Mouse (Mus musculus): Measurements from ENCODE around the gene Tulp4. TPM values are rescaled to one million over a fixed set of nuclear protein-coding genes. Genes with fewer than 3 reads are reported as not detected.
A peak's percentile ranks its signal among the peaks of the same experiment; 100 is the strongest.
"Not testable (repeated sequence)": the region's sequence is repeated elsewhere in the genome, so short reads cannot be mapped to it uniquely, and the experiment has no call there.

Gene Tulp4
- total RNA-seq, 2 experiments from 2014 or later, result 135 to 136 TPM

- intact Hi-C loops (cut with DNase I), result not testable (repeated sequence)
- peak; percentile 48 to 51 for DNase-seq
Observed at GRCm38 (mm10) chr17:6269876-6270831, 163.9 kb downstream of the Tulp4 start.

DNA sequence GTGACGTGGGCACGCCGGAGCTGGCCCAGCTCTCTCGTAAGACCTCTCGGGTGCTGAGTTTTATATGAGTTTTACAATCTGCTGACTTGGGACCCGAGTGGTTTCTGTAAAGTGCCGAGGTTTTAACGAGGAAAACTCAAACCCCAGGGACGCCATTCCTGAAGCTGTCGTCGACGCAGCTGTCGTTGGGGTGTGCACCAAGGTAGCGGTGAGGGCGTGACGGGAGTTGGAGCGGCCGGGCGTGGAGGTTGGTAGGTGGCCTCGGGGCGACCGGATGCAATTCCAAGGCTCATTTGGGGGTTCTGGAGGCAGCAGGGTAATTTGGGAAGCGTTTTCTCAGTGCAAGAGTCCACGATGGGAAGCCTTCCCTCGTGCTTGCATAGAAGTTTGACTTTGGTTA lies 164.6 kb downstream of the Tulp4 start:
- DNase-seq, result peak in 1 of 2 experiments; percentile 26

DNA sequence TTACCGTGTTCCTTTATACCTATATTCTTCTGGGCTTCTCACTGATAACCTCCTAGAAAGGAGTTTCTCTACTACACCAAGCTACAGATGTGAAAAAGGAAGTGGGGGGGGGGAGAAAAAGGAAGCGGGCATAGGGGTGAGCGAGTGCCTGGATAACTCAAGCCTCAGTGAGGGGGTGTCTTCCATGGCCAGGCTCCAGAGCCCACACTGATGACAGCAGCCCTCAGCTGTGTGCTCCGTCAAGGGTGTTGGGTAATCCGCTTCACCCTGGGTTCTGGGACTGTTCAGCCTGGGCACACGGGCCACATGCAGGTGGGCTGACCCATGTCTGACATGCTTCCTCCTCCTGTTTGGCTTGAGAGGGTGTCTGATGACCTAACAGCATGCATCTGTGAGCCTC lies 165.7 kb downstream of the Tulp4 start:
- intact Hi-C loops (cut with DNase I); DNase-seq: not testable (repeated sequence)

More for the DNA sequence above, 164.6 kb downstream of the Tulp4 start:
- intact Hi-C loops (cut with DNase I), result not testable (repeated sequence)

DNA sequence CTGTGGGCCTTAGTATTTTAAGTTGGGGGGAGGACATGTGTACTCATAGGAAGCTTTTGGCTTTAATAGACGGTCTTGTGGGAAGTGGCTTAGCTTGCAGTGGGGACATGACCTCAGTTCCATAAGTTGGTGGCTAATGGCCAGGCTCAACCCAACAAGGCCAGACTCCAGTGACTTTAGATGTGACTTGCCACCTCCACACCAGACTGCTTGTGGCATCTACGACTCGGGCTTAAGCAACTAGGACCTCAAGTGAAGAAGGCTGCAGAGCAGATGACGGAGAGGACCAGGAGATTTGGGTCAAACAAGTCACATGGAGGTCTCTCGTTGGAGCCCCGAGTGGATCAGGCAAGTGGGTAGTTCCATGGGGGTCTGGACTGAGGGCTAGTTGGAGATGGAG lies 168.5 kb downstream of the Tulp4 start:
- intact Hi-C loops (cut with DNase I); DNase-seq: not testable (repeated sequence)

- intact Hi-C loops (cut with DNase I); DNase-seq: not testable (repeated sequence)
Observed at GRCm38 (mm10) chr17:6279205-6279604, 173.0 kb downstream of the Tulp4 start.

GRCm38 (mm10) chr17:6279772-6280171 lies 173.5 kb downstream of the Tulp4 start:
- DNase-seq; intact Hi-C loops (cut with DNase I): not testable (repeated sequence)

GRCm38 (mm10) chr17:6280513-6280912 lies 174.3 kb downstream of the Tulp4 start:
- DNase-seq; intact Hi-C loops (cut with DNase I): not testable (repeated sequence)

DNA sequence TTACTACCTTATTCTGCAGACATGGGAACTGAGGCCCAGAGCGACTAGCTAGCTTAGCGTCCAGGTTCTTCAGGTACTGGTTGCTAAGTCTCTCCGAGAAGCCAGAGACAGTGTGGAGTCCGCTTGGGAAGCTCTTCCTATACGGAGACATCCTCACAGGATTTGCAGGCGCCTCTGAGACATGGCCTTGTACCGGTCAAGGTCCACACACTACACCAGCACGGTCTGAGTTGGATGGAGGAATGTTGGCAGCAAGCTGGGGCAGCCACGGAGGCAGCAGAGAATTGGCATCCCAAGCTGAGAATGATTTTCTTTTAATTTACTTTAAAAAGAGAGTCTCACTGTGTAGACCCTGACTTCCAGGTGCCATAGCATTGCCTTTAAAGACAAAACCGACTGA lies 176.9 kb downstream of the Tulp4 start:
- intact Hi-C loops (cut with DNase I); DNase-seq: not testable (repeated sequence)

GRCm38 (mm10) chr17:6286169-6286568 lies 179.9 kb downstream of the Tulp4 start:
- DNase-seq; intact Hi-C loops (cut with DNase I): not testable (repeated sequence)

- DNase-seq; intact Hi-C loops (cut with DNase I): not testable (repeated sequence)
Observed at GRCm38 (mm10) chr17:6289045-6289444, 182.8 kb downstream of the Tulp4 start.

GRCm38 (mm10) chr17:6293882-6294281 lies 187.6 kb downstream of the Tulp4 start:
- intact Hi-C loops (cut with DNase I), result not testable (repeated sequence)

DNA sequence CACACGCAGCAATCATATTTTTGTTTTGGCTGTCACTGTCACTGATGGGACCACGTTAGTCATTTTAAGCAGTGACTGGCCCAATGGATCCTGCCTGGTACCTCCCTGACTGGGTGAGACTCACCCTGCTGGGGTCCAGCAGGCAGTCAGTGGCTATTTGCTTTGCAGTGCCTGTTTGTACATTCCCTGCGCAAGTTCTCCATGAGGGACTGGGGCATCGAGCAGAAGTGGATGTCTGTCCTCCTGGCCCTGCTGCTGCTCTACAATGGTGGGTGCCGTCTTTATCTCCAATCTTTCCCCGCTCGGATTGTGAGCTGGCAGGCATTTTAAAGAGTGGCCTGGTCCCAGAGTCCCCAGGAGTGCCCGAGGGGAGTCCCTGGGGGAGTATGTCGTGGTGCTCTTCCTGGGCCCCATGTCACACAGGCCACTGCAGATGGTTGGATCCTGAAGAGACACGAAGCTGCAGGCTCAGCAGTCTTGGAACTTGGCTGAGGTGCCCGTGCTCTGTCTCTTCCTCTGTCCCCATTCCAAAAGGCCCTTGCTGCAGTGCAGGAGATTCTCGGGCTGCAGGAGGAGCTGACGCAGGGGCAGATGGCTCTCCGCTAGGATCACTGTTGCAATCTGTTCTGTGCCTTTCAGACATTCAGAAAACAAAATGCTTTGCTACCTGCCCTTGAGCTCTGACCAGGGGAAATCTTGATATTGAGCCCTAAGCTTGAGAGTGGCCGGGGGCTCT lies 191.0 kb downstream of the Tulp4 start:
- intact Hi-C loops (cut with DNase I); DNase-seq: not testable (repeated sequence)

More at GRCm38 (mm10) chr17:6293882-6294281, 187.6 kb downstream of the Tulp4 start:
- DNase-seq, result not testable (repeated sequence)

DNA sequence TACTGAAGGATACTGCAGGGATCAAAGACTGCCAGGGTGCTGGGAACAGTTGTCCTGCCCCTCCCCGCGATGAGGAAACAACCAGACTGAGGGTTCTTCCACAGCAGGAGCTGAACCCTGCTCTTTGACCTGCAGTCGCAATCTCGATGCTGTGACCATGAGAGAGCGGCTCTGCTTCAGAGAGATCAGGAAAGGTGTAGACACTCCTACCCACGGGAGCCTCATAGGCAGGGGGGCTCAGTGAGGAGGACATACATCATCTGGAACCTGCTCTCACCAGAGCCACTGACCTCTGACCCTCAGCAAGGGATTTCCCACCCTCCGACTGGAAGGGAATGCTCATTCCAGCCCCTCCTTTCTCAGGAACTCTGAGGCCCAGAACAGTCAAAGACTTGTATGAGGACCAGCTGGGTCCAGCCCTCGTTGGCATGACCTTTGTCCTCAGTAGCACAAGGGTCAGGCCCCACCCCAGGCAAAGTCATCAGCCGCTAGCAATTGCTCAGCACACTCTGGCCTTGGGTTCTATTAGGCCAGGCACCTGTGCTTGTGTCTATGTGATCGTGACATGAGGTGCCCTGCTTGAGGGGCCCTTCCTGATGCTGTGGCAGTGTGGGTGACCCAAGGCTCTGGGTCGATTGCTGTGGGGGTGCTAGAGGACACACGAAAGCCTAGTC lies 194.1 kb downstream of the Tulp4 start:
- DNase-seq; intact Hi-C loops (cut with DNase I): not testable (repeated sequence)

Small RNA genes lying within 50 kb of the gene (microRNA-seq; reads per million reads assigned to microRNA genes)
- 0 reads per million in 2 experiments for gene Gm22774

Other genes starting within 250 kb of the Tulp4 start
- 10 to 100 TPM; 28.2 to 34.1 TPM for gene Synj2, start 165.2 kb upstream of the Tulp4 start, total RNA-seq (2021)
- gene Serac1, start 26.7 kb upstream of the Tulp4 start, total RNA-seq (2021), result 1 to 10 TPM; 5.7 to 9.3 TPM
- 10 to 100 TPM; 84.6 to 92.8 TPM for gene Gtf2h5, start 26.7 kb upstream of the Tulp4 start, total RNA-seq (2021)
- gene Tmem181a, start 150.4 kb downstream of the Tulp4 start, total RNA-seq (2021), result 10 to 100 TPM; 12.2 to 12.4 TPM
- gene Dynlt1a, start 211.1 kb downstream of the Tulp4 start, total RNA-seq (2021), result 1 to 10 TPM; 2.3 to 3.3 TPM